Mouse (Mus musculus) liver, adult 2 months (tissue): Measurements from ENCODE around the gene Gtpbp3.

Source experiments
- CTCF ChIP-seq: fragments of 200-500 bp; IDR thresholded peaks from 2 replicates; pipeline ENCODE4 v1.5.1; 2011; ENCODE audit warnings: low read depth, low read length, control low read depth
- POLR2A ChIP-seq: fragments of 200-500 bp; IDR thresholded peaks from 2 replicates; pipeline ENCODE4 v1.6.1; 2011; ENCODE audit warnings: low read length, control low read depth; ENCODE audit not compliant: insufficient read depth; ENCODE audit errors: extremely low read depth

DNA sequence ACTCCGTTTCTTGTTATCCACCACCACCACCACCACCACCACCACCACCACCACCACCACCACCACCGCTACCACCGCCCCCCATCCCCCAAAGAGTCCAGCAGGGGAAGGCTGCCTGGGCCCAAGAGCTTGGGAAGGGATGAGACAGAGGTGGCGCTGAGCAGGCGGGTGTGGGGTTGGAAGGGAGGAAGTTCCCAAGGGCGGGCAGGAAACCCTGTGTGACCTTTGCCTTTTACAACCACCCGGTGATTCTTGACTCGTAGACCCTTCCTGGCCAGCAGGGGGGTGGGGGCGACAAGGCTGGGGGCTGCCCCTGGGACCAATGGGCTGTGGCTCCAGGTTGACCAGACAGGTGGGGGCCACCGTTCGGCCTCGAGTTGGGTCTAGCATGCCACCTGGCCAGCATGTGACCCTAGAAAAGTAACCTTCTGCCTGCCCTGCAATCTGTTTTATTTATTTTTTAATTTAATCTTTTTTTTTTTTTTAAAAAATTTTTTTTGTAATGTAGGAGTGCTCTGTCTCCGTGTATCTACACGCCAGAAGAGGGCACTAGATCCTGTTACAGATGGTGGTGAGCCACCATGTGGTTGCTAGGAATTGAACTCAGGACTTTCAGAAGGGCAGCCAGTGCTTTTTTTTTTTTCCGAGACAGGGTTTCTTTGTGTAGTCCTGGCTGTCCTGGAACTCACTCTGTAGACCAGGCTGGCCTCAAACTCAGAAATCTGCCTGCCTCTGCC, 25.3 kb downstream of the Gtpbp3 start:
- TF ChIP-seq POLR2A (no peak), CTCF (no peak)
